Mouse (Mus musculus) right cerebral cortex, adult 18-20 months (tissue): ENCODE measurements around the gene Fgd6.
A peak's percentile ranks its signal among the peaks of the same experiment; 100 is the strongest.

ENCODE experiments used
- DNase-seq: peaks from one replicate; pipeline ENCODE4 v3.0.0; 2022; ENCODE audit warnings: mixed read lengths

Fgd6 gene

GRCm38 (mm10) chr10:94095743-94096465 is 60.1 kb downstream of the Fgd6 start:
- DNase-seq = no peak

GRCm38 (mm10) chr10:94097081-94097845 is 61.5 kb downstream of the Fgd6 start:
- DNase-seq = no peak

- no peak for DNase-seq
Observed at GRCm38 (mm10) chr10:94098100-94098499, 62.3 kb downstream of the Fgd6 start.

GRCm38 (mm10) chr10:94105498-94105897 is 69.7 kb downstream of the Fgd6 start:
- no peak for DNase-seq

GRCm38 (mm10) chr10:94107168-94107567 is 71.4 kb downstream of the Fgd6 start:
- no peak for DNase-seq

GRCm38 (mm10) chr10:94107607-94108006 is 71.8 kb downstream of the Fgd6 start:
- no peak for DNase-seq

- no peak for DNase-seq
Observed at GRCm38 (mm10) chr10:94108791-94109190, 73.0 kb downstream of the Fgd6 start.

GRCm38 (mm10) chr10:94110834-94111754 is 75.3 kb downstream of the Fgd6 start:
- no peak for DNase-seq

GRCm38 (mm10) chr10:94112207-94112606 is 76.4 kb downstream of the Fgd6 start:
- no peak for DNase-seq

- peak; percentile 82 for DNase-seq
Observed at GRCm38 (mm10) chr10:94115893-94116599, 80.2 kb downstream of the Fgd6 start.

- no peak for DNase-seq
Observed at GRCm38 (mm10) chr10:94116781-94117340, 81.1 kb downstream of the Fgd6 start.

GRCm38 (mm10) chr10:94117916-94118315 is 82.1 kb downstream of the Fgd6 start:
- no peak for DNase-seq

GRCm38 (mm10) chr10:94118993-94119392 is 83.2 kb downstream of the Fgd6 start:
- DNase-seq = no peak

GRCm38 (mm10) chr10:94120676-94121075 is 84.9 kb downstream of the Fgd6 start:
- no peak for DNase-seq

- DNase-seq = no peak
Observed at GRCm38 (mm10) chr10:94122595-94122994, 86.8 kb downstream of the Fgd6 start.

GRCm38 (mm10) chr10:94123581-94123980 is 87.8 kb downstream of the Fgd6 start:
- no peak for DNase-seq

- no peak for DNase-seq
Observed at GRCm38 (mm10) chr10:94124376-94124775, 88.6 kb downstream of the Fgd6 start.

- DNase-seq = peak; percentile 87
Observed at GRCm38 (mm10) chr10:94129680-94130119, 93.9 kb downstream of the Fgd6 start.

GRCm38 (mm10) chr10:94133081-94133480 is 97.3 kb downstream of the Fgd6 start:
- DNase-seq = no peak

- DNase-seq = peak; percentile 23
Observed at GRCm38 (mm10) chr10:94133674-94134073, 97.9 kb downstream of the Fgd6 start.

- no peak for DNase-seq
Observed at GRCm38 (mm10) chr10:94134535-94135390, 99.0 kb downstream of the Fgd6 start.
